Mouse (Mus musculus): ENCODE measurements around the gene Mrpl3.
"Not testable (repeated sequence)": the region's sequence is repeated elsewhere in the genome, so short reads cannot be mapped to it uniquely, and the experiment has no call there.

Mrpl3 gene

DNA sequence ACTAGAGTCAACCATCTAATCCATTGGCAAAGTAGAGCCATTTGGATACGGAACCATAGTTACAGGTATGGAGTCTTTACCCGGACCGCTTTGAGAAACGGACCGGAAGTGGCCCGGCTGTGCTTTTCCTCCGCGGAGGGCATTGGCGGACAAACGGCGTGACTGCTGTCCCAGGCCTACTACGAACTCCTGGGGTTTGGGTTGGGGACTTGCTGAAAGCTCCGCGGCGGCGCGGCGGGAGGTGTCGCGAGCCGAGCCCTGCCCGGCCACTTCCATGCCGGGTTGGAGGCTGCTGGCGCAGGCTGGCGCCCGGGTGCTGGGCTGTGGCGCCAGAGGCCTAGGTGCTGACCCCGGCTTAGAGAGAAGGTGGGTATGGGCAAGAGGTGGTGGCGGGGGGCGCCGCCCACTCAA lies at the start of gene Mrpl3:
TSS of gene Mrpl3 (plus strand) at position 93 of the 411 bp plus-strand sequence.
- DNase-seq (ENCODE audit: extremely low spot score, low spot score) = peak; percentile 93

DNA sequence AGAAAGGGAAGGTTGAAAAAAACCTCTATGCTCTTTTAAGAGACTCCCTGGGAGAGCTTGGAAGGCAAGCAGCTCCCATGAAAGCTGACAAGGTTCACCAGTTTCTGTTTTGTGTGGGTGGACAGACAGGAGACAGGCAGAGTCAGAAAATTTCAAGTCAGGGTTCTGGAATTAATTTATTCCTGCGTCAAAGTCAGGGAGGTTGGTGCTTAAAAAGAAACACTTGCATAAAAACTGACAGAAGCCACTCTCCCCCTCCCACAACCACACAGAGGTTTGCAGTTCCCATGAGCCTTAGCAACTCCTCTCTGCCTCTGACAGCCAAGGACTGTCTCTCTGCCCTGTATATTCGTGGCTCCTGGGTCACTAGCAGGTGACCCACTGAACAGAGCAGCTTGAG lies 42.3 kb upstream of the Mrpl3 start:
- no peak for DNase-seq (ENCODE audit: extremely low spot score, low spot score)

DNA sequence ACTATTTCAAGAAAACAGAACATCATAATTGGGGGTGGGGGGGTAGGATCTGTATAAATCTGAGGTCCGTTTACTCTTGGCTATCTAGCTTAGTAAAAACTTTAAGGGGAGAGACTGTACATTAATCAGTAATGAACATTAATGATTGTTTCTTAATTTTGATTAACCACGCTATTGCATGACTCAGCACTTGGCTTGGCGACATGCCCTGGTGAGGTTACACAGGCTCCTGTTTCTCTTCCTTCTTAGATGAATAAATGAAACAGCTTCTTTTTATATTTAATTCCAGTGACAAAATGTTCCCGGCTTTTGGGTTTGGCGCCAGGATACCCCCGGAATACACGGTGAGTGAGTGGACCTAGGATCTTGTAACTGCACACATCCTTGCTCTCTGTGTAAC lies 34.9 kb upstream of the Mrpl3 start:
- DNase-seq (ENCODE audit: extremely low spot score, low spot score) = no peak

DNA sequence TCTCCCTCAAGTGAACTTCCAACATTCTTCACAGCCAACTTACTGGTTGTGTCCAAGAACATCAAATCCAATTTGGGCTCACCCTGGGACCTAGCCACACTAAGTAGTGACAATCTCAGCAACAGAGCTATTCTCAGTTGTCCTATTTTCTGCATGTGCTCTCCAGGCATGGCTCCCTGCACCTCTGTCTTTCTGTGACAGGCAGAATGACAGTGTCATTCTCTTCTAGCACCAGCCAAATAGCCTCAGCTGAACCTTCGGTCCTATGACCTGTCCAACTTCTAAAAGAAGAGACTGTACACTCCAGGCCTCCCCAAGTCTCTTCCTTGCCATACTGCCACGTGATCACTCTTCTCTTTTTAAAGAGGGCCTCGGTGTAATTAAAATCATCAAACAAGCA lies 24.7 kb upstream of the Mrpl3 start:
- no peak for DNase-seq (ENCODE audit: extremely low spot score, low spot score)

DNA sequence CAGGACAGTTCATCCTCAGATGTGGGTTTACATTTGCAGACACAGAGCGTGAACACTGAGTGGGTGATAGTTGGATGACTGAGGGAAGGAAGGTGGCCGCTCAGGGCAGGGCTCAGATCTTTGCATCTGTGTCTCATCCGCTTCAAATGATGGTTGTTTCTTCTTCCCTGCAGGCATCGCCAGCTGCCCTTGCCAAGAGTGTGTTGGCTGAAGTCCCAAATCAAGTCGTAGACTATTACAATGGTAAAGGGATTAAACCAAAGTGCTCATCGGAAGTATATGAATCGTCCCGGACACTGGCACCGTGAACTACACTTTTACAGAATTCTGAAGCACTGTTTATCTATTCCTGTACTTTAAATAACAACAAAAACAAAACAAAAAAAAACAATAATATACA lies 20.5 kb upstream of the Mrpl3 start:
- no peak for DNase-seq (ENCODE audit: extremely low spot score, low spot score)

DNA sequence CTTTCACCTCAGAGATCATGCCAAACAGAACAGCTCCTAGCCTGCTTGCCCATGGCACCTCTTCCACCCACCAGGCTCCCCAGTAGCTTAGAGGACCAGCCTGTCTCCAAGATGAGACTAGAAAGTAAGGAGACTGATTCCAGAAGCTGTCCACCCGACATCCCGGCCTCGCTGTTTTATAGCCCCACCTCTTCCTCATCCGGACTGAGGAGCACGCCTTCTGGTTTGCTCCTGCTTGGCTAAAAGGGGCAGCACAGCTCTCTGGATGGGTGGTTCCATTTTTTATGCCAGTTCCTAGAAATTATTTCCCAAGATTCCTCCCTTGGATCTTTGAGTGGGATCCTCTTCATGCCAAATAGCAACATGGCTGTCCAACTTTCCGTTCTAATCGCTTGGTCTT lies 19.4 kb upstream of the Mrpl3 start:
- DNase-seq (ENCODE audit: extremely low spot score, low spot score) = no peak

DNA sequence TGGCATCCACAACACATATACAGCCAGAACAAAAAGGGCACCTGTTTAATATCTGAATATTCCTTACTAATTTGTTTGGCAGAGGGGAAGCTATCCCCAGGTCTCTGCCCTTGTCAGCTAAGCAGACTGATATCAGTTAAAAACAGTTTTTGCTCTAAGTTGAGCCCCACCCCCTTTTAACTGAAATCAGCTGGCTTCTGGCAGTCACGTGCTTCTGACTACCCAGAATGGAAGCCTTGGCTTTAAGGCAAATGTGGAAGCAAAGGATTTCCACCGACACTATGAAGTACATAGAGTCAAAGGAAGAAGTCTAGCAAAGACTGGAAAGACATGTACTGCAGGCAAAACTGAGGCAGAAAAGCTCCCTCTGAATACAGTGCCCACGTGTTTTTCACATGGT lies 15.2 kb upstream of the Mrpl3 start:
- no peak for DNase-seq (ENCODE audit: extremely low spot score, low spot score)

DNA sequence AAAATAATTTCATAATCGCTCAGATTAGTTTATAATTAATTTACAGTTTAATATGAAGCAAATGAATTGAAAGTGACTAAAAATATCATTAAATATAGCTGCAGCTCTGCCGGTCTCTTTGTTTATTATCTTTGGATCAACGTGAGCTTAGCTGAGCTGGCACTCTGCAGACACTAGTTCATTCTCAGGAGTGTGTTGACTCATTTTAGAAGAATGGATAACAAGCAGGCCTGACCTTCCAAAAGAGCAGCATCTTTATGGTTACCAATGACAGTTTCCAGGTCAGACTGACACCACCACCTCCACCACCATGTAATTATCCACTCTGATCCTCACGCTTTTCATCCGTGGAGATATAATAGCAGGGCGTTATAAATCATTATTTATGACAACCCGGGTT lies 7.0 kb upstream of the Mrpl3 start:
- no peak for DNase-seq (ENCODE audit: extremely low spot score, low spot score)

DNA sequence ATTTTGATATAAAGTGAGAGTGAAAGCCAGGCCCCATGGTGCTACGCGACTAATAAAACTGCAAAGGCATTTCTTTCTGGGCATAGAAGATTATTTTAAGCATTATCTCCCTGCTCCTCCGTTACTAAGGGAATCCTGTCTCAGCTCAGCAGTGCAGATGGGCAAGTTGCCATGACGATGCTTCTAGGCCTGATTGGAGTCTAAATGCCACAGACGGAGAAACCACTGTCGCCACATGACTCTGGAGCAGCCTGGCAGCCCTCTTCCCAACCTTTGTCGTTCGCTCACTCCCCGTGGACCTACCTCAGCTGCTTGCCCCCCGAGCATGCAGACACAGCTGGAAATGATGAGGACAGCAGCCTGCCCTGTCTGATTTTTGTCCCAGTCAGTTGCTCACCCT lies 4.7 kb upstream of the Mrpl3 start:
- no peak for DNase-seq (ENCODE audit: extremely low spot score, low spot score)

DNA sequence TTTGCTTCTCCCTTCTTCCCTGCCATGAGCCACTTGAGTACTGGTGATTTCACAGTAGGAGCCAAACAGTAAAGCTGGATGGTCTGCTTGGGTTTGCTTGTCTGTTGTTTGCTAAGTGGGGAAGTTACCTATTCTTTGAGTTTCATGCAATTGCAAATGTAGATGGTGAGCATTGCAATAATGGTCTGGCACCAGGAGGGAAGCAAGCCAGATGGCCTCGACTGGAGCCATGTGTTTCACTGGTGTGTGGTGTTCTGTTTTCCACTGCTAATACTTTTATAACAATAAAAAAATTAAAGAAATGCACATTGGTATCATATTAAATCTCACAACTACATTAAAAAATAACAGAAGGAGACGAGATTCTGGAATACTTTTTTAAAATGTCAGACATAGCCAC lies 3.4 kb upstream of the Mrpl3 start:
- no peak for DNase-seq (ENCODE audit: extremely low spot score, low spot score)

DNA sequence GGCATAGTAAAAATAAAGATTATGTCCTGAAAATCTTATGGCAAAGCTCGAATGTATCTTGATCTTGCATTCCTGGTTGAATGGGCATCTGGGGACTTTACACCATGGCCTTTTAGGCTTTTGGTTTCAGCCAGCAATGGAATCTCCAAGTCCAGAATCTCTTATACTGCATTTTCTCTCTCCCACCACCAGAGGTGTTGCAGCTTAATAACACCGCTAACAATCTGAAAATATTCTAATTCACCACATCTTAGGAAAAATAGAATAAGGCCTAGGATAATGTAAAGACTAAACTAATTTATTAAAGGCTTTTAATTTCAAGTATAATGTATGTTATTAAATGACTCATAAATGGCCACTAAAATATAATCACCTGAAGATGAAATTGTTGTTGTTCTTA lies 2.8 kb upstream of the Mrpl3 start:
- no peak for DNase-seq (ENCODE audit: extremely low spot score, low spot score)

DNA sequence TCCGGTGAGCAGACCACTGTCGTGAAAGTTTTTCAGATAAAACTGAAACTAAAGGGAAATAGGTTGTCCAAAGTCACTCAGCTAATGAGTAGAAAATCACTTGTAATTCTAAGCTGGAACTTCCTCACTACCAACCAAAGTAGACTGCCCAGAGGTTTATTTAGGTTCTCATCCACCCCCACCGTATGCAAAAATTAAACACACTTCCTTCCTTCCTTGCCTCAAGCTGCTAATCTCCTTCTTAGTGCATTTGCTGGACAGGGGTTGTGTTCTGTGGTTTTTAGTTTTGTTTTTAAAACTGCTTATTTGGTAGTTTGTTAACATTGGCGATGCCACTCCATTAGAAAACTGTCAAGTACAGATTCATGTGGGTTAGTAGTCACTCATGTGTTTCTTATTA lies 773 bp downstream of the Mrpl3 start:
- DNase-seq (ENCODE audit: extremely low spot score, low spot score) = no peak

DNA sequence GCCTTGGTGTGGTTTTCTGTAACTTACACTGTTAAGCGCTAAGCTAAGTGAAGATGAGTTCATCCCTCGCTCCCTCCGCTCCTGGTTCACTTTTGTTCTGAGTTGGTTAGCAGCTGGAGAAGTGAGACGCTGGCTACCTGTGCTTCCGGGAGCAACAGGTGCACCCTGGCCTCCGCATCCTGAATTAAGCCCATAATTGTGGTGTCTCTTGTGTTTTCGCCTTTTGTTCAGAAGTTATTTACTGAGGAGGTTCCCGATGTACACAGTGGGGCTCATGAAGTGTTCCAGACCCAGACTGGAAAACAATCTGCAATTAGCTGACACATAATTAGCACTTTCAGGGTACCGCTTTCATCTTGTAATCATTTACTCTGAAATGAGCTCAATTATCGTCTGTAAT lies 16.1 kb downstream of the Mrpl3 start:
- no peak for DNase-seq (ENCODE audit: extremely low spot score, low spot score)

DNA sequence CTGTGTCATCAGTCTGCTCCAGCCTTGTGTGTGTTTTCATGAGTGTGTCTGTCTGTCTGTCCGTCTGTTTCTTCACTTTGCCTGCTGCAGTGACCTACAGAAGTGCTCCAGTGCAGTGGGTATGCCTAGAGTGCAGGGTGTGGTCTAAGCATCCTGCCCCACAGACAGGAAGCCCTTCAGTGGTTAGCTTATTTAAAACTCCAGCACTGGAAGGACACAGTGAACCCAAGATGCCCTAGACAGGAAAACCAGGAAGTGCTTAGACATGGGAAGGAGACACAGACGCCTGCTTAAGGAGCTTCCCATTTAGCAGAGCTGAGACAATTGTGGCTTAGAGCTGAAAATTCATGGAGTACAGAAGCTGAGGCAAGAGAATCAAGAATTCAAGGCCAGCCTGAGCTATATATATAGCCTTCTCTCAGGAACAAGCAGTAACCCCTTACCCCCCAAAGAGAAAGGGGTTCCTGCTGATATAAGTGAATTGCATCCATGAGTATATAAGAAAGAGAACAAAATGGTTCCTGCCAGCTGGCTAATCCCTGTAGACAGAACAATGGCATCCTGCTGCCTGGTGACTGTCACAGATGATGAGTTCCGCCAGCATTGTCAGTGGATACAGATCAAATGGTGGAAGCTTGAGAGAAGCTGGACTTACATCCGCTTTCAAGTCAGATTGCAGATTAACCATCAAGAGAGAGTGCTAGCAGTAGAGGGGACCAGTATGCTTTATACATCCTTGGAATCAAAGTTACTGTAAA lies 20.1 kb downstream of the Mrpl3 start:
- DNase-seq (ENCODE audit: extremely low spot score, low spot score) = no peak

DNA sequence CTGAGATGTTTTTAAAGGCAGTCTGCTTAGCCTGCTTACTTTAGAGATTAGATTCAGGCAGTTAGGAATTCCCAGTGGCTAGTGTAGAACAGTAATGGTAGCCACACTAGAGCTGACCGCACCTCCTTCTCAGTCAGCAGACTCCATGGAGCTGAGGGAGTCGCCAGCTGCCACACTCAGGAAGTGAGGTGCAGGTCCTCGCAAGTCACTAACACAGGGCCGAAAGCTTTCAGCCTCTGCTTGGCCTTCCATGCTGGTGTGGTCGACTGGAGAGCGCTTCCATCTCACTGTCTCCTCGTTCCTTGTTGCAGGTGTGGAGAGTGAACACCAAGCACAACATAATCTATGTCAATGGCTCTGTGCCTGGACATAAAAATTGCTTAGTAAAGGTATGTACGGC lies 21.8 kb downstream of the Mrpl3 start:
- DNase-seq (ENCODE audit: extremely low spot score, low spot score) = no peak

DNA sequence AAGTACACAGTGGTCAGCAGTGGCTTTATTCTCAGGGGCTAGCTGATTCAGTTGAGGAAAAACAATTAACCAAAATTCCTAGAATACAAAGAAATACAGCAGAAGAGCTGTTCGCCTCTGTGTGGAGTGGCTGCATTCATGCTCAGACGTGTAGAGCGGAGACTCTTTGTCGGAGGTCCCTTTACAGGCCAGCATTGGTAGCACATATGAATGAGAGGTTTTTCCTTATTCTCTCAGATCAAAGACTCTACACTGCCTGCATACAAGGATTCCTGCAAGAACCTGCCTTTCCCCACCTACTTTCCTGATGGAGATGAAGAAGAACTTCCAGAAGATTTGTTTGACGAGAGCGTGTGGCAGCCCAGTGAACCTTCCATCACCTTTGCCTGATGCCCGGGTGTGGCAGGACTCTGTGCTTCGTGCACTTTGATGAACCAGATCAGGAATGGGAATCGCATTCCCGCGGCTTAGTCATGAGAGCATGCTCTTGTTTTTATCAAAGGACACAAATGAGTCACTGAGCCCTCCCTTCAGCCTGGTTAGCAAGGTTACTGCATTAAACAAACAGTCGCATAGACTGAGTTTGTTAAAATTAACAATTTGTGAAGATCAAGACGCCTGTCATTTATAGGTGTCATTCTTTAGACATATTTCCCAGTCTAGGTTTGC lies 23.9 kb downstream of the Mrpl3 start:
- no peak for DNase-seq (ENCODE audit: extremely low spot score, low spot score)

DNA sequence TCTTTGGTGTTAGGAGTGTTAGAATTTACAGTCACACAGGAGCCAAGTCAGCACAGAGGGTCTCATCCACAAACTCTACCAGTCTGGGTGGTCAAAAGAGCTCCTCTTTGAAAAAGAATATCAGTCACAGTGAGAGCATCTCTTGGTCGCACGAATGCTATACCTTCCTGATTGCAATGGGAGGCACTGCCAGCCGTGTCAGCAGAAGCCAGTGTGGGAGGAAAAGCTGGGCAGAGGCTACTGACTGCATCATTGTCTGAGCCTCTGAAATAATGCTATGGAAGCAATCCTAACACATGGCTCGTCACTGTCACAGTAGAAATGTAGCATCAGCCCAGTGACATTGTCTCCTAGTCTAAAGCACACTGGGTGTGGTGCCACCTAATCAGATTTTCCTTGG lies 25.4 kb downstream of the Mrpl3 start:
- DNase-seq (ENCODE audit: extremely low spot score, low spot score) = no peak

DNA sequence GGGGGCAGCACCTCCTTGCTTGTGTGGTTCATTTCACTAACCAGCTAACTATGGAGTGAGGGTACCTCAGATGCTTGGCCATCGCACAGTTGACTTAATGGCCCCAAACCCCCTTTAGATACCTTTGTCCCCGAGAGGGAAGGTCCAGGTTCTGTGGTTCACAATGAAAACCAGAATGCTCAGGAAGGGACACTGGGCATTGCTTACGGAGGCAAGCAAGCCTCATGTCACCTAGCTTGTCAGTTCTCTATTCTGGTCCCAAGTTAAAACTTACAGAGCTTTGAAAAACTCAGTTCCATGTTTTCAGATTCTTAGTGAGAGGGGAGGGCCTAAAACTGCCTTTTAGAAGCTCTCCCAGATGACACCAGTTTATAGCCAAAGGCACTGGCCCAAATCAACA lies 27.2 kb downstream of the Mrpl3 start:
- DNase-seq (ENCODE audit: extremely low spot score, low spot score) = no peak

DNA sequence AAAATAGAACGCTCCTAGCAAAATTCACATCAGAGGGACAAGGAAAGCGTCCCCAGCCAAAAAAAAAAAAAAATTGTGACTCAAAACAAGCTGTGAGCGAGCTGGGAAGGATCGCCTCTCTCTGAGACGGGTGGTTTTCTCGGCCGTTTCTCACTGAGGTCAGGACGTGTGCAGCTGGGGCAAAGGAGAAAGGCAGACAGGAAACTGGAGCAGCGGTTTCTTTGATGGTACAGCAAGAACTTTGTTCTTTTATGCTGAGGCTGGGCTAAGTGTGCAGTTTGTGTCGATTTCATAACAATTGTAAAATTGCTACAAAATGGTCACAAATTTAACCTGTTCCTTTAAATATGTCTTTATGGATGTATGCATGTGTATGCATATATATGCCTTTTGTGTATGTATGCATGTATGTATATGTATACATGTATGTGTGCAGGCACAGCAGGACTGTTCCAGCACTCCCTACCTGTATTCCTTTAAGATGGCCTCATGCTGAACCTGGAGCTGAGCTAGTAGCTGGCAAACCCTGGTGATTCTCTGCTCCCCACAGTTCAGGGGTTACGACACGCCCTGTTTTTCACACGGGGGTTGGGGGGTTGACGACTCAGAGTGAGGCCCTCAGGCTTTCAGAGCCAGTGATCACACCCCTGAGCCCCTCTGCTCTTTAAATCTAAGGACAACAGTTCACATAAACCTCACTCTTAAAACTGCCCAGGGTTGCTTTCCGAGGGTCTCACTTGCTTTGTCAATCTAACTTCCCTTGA lies 48.0 kb downstream of the Mrpl3 start:
- DNase-seq (ENCODE audit: extremely low spot score, low spot score) = no peak

DNA sequence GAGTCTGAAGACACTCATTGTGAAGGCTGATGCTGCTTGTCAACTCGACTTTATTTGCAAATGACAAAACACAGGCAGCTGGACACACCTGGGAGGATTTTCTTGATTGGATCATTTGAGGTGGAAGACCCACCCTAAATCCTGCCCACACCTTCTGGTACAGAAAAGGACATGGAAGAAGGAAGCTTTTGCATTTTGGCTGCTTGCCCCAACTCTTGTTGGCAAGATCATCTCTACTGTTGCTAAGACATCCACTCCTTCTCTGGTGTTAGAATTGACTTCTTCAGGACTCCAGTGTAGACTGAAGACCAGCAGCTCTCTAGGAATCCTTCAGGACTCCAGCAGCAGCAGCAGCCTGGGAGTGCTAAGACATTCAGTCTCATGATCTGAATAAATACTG lies 48.9 kb downstream of the Mrpl3 start:
- no peak for DNase-seq (ENCODE audit: extremely low spot score, low spot score)

DNA sequence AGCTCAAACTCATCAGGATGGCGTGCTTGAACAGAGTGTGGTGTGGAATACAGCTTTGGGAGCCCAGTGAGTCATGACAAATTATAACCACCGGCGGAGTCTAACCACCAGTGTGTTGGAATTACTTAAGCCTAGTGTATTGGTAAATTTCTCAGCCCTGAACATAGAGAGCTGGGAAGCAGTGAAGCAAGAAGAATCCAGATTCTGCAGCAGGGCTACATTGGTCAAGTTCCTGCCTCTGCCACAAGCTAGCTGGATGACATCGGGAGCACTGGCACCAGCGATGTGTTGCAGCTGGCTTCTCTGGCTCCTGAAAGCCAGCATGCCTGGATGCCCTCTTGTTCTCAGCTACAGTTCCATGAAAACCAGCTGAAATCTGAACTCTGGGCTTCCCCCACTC lies 50.9 kb downstream of the Mrpl3 start:
- no peak for DNase-seq (ENCODE audit: extremely low spot score, low spot score)

DNA sequence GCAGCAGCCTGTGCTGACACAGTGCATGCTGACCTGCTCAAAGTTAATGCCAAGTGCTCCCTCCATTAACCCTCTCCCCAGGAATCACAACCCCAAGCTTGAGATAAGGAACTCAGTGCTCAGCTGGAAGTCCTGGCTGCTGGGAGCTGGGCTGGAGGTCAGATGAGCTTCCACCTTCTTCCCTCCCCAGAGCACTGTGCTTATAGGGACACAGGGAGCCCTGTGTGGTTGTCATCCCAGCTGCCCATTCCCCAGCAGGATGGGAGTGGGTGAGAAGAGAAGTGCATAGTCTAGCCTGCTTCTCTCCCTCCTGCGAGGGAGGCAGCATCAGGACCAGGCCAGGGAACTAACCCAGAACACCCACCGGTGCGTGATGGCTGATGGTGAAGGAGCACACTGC lies 72.2 kb downstream of the Mrpl3 start:
- DNase-seq (ENCODE audit: extremely low spot score, low spot score) = not testable (repeated sequence)
